Mouse (Mus musculus): Measurements from ENCODE around the gene Kirrel3.

Gene Kirrel3

DNA sequence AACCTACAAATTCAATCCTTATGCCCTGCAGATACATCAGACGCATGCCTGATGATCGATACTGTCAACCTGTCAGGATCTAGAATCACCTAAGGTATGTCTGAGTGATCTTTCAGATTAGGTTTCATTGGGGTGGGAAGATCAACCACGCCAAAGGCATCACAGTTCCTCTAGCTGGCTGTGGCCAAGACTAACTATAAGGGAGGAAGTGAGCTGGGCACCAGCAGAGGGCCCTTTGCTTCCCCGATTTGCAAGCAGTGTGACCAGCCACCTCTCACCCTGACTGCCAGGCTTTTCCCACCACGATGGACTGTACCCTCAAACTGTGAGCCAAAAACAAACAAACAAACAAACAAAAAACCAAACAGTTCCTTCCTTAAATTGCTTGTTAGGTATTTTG, 574.2 kb downstream of the Kirrel3 start:
- no peak for DNase-seq (ENCODE audit: low spot score)

DNA sequence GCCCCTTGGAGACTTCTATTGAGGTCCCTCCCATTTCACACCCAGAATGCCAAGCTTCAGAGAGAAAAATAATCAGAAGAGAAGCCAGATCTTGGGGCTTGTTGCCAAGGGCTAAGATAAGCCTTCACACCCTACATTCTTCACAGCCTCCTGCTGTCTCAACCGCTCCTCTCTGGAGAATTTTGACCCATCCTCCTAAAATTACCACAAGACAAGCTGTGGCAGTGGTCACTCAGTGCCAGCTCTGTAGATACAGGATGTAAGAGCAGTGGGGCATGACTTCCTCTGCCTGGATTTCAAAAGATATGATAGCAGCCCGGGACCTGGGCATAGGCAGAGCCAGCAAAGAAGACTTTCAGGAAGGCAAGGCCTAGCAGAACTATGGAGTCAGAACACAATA, 575.8 kb downstream of the Kirrel3 start:
- no peak for DNase-seq (ENCODE audit: low spot score)
